ENCODE assay signal across 21 mouse cellular contexts in the genomic region with DNA sequence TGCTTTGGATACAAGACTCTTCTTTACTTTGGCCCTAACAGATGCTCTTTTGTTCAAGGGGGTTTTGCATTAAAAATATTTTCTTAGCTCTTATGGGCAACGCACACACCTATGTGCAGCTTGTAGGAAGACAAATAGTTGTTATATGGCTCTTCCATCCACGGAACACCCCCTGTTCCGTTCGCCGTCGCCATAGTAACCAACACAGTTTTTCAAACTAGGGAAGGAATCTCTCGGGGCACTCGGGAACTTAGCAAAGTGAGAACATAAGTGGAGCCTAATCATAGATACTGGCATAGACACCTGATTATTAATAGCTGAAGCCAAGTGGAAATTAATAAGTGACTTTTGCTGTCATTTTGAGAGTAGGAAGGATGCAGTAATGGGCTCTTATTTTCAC.
DNase-seq lines count a peak whose midpoint lies in the region; ATAC-seq lines count a peak whose summit lies in the region.
"Had no signal": no experiment of that assay in that cellular context is flagged by ENCODE, and none has a peak within 500 bp of the region (broad histone marks: within the 10 kb centered on the region; RNA-seq: fewer than 3 reads in every experiment).

No protein-coding gene starts in this region.

- H3K9me3 ChIP-seq in intestine, embryonic 15.5 days, result no peaks in the 10 kb centered on the region
- H3K9me3 ChIP-seq: heart, embryonic 13.5 days; neural tube, embryonic 12.5 days had no signal

- DNase-seq in frontal cortex, adult 2 months (ENCODE audit: extremely low spot score in 1 of 2, low spot score in 1 of 2), result peak; percentile 2 to 14
- peak; percentile 26 to 42 for DNase-seq in left cerebral cortex, postnatal 14 days (ENCODE audit: low spot score in 2 of 2)
- no peak for DNase-seq in left cerebral cortex, adult 18-20 months (ENCODE audit: low spot score in 2 of 2)
- peak; percentile 36 for DNase-seq in R1 (ENCODE audit: low read depth, low spot score)
- peak; percentile 42 for DNase-seq in brain, embryonic 18.5 days (ENCODE audit: low read depth, low spot score)
- DNase-seq: adrenal gland, postnatal 36 days; B cell, adult 2 months; cerebellum, adult 8-10 months; gastrocnemius, postnatal 14 days; heart, adult 18-20 months; kidney, adult 8-10 months; kidney, postnatal 25 days; left cerebral cortex, postnatal 4 days; liver; thymus, postnatal 36 days had no signal

- no peak overlapping the region for H3K4me3 ChIP-seq in intestine, embryonic 15.5 days (replicated peaks)
- H3K4me3 ChIP-seq: heart, embryonic 13.5 days; neural tube, embryonic 12.5 days had no signal

- ATAC-seq in frontal cortex, adult (ENCODE audit: low TSS enrichment), result no peak
- ATAC-seq in megakaryocyte, adult 5-6 weeks (ENCODE audit: poor library complexity, severe bottlenecking), result no peak
- ATAC-seq in intestine, embryonic 15.5 days, result no peak
- ATAC-seq: lung, postnatal 0 days had no signal

- no peak overlapping the region for H3K9ac ChIP-seq in intestine, embryonic 15.5 days
- H3K9ac ChIP-seq: heart, embryonic 13.5 days; neural tube, embryonic 12.5 days had no signal

- no peaks in the 10 kb centered on the region for H3K27me3 ChIP-seq in intestine, embryonic 15.5 days (replicated peaks)
- H3K27me3 ChIP-seq: heart, embryonic 13.5 days; neural tube, embryonic 12.5 days had no signal

- no peak overlapping the region for H3K4me2 ChIP-seq in intestine, embryonic 15.5 days (replicated peaks)
- H3K4me2 ChIP-seq: heart, embryonic 13.5 days; neural tube, embryonic 12.5 days had no signal

- no peaks in the 10 kb centered on the region for H3K36me3 ChIP-seq in intestine, embryonic 15.5 days
- H3K36me3 ChIP-seq: heart, embryonic 13.5 days; neural tube, embryonic 12.5 days had no signal

- no peak overlapping the region for H3K27ac ChIP-seq in intestine, embryonic 15.5 days
- H3K27ac ChIP-seq: heart, embryonic 13.5 days; neural tube, embryonic 12.5 days had no signal

- intact Hi-C loops in left cerebral cortex, postnatal 14 days (cut with DNase I), result loop anchor here (2.0 kb wide), 1 partner anchor 24 kb away; no protein-coding TSS in a partner anchor

- WGBS in intestine, embryonic 15.5 days, result 68% methylated on average over 8 of the region's 8 CpGs

- no peaks in the 10 kb centered on the region for H3K4me1 ChIP-seq in intestine, embryonic 15.5 days (replicated peaks)
- H3K4me1 ChIP-seq: heart, embryonic 13.5 days; neural tube, embryonic 12.5 days had no signal

Comparison
In these comparisons a context has a peak if more than half of its experiments do, and no peak if none do; other contexts are left out.
1. DNase-seq: peak in frontal cortex, adult 2 months (2 of 2), left cerebral cortex, postnatal 14 days (2 of 2), R1 (single experiment) and brain, embryonic 18.5 days (single experiment); none in left cerebral cortex, adult 18-20 months (0 of 2).